Mouse (Mus musculus) megakaryocyte-erythroid progenitor cell, adult 5-6 weeks (primary cell): ENCODE data around the gene Rptor. TPM values are rescaled to one million over a fixed set of nuclear protein-coding genes. Genes with fewer than 3 reads are reported as not detected.
A peak's percentile ranks its signal among the peaks of the same experiment; 100 is the strongest.

Experiments used
- ATAC-seq: replicated peaks from 2 replicates; pipeline ENCODE4 v1.8.0; 2016; ENCODE audit warnings: mild to moderate bottlenecking, inconsistent platforms; ENCODE audit not compliant: severe bottlenecking, poor library complexity, low FRiP score, low TSS enrichment
- total RNA-seq, 2 experiments: library from RNA; stranded (forward) in 1 of 2; stranded (reverse) in 1 of 2; fragments of 200-1000, 215-1000 nt in 1 of 2; fragments of >200 nt in 1 of 2; fragmentation: Nextera tagmentation in 1 of 2; gene quantifications; 2 replicates each; pipeline ENCODE4 v1.2.3; 2014 to 2017

Rptor gene
- total RNA-seq, 2 experiments from 2014 or later, result 10.2 to 29.6 TPM

DNA sequence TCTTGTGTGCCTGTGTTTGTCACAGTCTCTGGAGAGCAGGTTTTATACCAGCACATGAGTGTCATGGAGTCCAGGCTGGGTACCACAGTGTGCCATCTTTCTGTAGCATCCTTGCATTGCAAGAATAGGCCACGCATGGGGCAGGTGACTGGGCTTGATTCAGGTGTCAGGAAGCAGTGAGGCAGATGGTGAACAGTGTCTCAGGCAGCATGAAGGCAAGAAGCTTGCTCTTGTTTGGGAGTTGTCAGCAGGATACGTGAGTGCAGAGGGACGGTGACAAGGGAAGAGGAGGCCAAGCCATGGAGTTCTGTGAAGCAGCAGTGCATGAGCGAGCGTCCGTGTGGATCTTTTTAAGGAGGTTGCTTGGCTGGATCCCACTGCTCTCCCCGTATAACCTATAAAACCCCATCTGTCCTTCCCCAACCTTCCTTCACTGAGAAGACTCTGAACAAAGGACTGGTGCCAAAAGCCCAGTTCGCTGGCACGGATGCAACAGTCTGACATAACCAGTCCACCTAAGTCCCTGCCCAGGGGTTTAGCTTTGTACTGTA, 39.2 kb downstream of the Rptor start:
- no peak for ATAC-seq

DNA sequence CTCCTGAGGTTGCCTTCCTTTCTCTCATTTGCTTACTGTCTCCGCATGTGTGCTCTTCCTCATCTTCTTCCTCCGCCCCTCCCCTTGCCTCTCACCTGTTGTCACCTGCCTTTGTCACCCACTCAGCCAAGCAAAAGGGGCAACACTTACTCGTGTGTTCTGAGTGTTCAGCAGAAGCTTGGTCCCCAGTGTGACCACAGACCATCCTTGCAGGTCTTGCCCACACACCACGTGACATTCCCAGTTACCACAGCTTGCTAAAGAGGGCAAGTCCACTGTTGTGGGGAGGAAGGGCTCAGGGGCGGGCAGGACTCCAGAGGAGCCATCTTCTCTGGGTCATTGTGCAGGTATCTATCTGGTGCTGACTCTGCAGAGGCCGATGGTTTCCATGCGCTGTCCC, 40.6 kb downstream of the Rptor start:
- no peak for ATAC-seq

DNA sequence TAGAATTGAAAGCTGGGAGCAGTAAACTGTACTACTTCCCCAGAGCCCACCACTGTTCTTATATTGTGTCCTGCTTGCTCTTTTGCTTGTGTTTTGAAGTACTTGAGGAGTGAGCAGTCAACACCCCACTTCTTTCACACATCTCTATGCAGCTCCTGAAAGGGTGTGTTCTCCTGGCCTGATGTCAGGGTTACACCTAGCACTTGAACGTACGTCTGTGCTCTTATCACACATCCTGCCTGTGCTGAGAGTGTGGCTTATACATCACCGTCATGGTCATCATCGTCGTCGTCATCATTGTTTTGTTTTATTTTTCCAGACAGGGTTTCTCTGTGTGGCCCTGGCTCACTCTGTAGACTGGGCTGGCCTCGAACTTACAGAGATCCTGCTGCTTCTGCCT, 41.4 kb downstream of the Rptor start:
- ATAC-seq, result peak; percentile 62; the same call in 1 of the 2 replicates

DNA sequence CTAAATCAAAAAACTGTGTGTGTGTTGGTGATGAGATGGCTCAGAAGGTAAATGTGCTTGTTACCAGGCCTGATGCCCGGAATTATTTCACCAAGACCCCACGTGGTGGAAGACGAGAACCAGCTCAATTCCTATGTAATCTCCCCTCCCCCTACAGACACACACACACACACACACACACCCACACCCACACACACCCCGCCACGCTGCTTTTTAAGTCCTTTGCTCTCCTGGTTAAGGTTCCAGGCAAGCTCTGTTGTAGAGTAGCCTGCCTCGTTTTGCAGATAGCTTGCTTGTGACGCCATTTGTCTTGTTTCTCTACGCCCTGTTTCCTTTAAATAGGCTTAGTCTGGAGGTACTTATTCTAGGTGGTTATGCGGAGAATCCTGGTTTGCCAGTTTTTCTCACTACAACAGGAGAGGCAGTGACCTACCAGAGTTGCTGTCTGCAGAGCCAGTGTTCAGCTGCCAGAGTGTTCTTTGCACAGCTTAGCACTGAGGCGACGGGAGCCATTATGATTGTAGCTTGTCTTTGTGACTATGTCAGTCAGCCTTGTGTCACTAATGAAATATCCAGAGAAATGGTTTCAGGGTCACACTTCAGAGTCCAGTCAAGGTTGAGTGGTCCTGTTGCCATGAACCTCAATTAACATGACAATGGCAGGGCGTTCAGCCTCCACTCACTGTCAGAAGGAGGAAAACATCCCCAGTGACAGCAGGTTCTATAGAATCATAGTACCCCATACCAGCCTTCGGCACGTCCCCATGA, 42.1 kb downstream of the Rptor start:
- ATAC-seq, result no peak

DNA sequence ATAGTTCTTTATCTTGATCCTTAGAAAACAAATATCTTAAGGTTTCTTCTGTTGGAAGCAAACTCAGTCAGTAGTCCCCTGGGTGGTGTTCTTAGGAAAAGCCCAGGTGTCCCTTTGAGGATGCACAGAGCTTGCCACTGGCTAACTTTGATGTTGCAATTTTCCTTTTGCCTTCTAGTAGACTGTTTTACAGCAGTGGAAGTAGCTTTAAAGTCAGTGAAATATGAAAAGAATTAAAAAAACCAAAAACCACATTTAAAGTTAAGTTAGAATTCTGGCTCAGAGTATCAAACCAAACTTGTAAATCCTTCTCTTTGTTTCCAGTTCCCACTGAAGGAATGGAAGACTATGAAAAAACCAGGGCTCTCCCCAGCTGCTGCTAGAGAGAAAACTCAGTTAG, 47.8 kb downstream of the Rptor start:
- no peak for ATAC-seq

DNA sequence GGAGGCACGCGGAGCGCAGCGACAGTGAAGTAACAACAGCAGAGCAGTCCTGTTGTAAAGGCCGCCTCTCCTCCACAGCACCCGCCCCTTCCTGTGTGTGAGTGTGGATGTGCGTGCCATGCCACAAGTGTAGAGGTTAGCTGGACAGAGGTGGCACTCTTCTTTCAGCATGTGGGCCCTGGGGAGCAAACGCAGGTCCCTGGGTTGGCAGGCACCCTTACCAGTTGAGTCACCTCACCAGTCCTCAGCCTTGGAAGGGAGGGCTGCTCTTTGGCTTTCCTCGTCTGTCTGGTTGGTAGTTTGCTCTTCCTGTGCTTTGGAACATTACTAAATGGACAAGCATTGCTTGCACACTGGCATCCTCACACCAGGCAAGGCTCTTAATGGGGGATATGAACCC, 50.6 kb downstream of the Rptor start:
- no peak for ATAC-seq

DNA sequence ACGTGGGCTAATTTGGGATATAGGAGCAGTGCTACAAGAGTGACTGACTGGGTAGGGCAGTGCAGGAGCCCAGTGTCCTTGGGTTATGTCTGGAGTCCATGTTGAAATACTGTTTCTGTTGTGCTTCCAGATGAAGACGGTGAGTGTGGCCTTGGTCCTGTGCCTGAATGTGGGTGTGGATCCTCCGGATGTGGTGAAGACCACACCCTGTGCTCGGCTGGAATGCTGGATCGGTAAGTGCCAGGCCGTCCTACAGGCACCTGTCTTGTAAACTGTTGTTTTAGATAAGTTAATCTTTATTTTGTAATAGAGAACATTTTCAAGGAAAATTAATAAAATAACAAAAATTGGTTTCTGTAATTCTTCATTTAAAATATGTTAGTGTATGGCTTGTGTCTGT, 54.8 kb downstream of the Rptor start:
- ATAC-seq, result peak; percentile 69

DNA sequence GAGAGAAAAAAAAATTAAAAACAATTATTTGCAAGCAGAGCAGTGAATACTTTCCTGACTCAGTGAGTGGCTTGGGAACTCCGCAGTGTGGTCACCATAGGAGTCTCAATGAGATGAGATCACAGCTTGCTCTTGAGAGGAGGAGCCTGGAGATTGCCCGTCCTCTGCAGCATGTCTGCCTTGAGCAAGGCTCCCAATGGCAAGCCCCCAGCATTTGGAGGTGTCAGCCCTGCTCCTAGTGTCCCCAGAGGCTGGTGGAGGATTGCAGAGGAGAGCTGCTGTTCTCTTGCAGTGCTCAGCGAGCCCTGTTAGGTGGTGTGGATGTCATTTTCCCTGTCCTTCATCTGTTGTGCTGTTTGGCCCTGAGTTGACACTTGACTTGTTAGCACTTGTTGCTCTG, 56.6 kb downstream of the Rptor start:
- no peak for ATAC-seq

DNA sequence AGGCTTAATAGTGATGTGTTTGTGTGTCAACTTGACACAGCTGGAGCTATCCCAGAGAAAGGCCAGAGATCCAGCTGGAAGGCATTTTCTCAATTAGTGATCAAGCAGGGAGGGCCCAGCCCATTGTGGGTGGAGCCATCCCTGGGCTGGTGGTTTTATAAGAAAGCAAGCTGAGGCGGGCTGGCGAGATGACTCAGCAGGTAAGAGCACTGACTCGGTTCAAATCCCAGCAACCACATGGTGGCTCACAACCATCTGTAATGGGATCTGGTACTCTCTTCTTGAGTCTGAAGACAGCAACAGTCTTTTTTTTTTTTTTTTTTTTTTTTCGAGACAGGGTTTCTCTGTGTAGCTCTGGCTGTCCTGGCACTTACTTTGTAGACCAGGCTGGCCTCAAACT, 58.8 kb downstream of the Rptor start:
- peak; percentile 76 for ATAC-seq

DNA sequence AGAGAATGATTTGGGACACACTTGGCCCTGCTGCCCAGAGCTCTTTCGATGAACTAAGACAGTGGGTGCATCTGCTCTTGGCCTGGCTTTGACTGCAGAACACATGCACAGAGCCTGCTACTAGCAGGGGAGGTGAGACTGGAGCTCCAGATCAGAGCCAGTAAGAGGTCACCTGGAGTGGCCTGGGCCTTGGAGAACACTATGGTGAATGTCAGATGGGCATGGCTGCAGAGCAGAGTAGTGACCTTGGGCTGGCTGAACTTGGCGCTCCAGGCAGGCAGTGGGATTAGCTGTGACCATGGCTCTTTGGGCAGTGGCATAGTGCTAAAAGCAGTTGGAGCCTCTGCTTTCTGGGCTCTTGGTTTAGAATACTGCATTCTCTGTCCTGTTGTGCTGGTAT, 61.2 kb downstream of the Rptor start:
- ATAC-seq, result no peak

DNA sequence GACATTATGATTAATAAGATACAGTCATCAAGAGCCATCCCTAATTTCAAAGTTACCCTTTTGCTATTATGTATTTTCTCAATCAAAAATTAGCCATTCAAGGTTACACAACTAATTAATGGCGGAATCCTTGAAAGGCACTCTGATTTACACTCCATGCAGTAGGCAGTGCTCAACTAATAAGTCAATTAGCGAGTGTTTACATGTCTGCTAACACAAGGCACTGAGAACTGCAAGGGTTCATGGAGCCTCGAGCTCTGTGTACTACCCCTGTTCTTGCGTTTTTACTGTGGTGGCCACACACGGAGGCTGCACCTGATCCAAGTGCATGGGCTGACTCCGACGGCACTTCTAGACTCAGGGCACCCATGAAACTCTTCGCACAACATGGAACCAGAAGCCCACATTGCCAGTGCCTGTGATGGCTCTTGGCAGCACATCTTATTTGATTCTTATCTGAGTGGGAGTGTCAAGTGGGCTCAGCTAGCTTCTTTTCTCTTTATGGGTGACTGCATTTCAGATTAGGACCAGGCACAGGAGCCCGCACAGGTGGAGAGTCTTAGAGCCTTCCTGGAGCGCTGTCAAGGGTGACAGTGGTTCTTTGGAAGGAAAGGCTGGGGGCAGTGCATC, 62.1 kb downstream of the Rptor start:
- ATAC-seq, result no peak

DNA sequence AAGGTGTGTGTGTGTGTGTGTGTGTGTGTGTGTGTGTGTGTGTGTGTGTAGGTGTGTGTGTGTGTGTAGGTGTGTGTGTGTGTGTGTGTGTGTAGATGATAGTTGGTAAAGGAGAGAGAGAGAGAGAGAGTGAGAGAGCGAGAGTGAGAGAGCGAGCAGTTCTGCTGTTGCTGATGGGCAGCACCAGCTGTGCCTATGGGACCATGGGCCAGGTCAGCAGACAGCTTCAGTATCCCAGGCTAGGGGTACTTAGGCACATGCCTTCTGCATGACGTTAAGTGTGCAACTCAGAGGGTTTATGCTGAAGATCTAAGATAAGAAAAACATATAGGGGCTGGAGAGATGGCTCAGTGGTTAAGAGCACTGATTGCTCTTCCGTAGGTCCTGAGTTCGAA, 62.6 kb downstream of the Rptor start:
- no peak for ATAC-seq

DNA sequence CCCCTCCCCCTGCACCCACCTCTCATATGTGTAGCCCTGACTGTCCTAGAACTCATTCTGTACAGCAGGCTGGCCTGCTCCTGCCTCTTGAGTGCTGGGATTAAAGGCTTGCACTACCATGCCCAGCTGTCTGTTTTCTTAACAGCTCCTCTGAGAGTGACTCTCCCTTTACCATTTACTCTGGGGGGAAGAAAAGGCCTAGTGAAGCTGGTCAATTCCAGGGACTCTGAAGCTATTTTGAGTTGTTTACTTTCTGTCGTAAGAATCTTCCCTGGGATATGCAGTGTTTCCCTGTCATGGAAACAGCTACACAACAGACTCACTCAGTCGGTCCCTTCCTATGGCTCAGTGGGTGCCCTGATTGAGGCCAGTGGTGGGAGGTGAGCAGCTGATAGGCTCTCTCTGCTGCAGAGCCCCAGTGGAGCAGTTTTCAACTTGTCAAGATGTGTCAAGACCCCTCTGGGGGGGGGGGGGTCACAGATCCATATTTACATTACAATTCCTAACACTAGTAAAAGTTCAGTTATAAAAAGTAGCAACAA, 63.9 kb downstream of the Rptor start:
- ATAC-seq, result no peak

DNA sequence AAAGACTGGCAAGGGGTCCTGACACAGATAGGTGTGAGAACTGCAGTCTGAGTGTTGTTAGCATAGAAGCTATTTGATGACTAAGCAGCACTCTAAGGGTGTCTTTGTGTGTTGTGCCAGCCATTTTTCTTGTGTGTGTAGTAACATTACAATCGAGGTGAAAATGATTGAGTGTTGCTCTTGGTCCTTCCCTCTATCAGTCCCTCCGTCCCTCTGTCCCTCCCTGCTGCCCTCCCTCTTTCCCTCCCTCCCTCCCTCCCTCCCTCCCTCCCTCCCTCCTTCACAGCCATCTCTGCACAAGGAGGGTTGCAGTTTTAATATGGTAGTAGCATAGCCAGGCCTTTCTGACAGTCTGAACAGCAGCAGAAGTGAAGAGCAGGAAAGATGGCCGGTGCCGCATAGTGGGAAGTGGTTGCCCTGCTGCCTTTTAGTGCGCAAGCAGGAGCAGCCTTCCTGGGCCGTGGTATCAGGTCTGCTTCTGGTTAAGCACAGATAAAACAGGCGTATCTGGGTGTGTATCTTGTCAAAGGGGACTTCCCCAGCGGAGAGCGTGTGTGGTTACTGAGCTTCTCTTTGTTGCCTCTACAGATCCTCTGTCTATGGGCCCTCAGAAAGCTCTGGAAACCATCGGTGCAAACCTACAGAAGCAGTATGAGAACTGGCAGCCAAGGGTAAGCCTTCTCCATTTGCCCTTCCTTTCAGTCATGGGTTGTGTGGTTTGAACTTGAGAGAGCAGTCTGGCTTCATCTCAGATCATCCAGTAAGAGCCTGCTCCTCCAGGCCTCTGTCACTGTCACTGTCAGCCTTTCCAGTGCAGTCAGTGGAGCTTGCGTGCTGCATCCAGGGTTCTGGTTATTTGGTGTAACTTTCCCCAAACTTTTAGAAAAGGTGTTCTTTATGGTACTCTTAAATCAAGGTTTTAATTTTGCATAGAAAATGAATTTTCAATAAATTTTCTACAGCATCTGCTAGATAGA, 68.3 kb downstream of the Rptor start:
- peak; percentile 93 for ATAC-seq

DNA sequence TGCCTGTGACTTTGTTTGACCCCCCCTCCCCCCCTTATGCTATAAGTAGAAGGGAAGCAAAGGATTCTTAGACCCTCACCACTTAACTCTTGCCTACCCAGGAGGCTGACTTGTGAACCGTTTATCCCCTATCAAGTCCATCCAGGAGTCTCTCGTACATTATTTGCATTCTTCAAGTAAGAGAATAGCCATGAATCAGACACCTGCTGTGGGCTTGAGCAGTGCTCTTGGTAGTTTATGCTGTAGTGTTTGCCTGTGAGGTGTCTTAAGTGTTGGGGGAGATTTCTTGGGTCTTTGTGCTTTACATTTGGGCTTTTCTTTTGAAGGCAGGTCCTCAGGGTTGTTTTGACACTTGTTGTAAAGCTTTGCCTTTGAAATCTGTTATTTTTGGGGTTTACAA, 69.3 kb downstream of the Rptor start:
- no peak for ATAC-seq

DNA sequence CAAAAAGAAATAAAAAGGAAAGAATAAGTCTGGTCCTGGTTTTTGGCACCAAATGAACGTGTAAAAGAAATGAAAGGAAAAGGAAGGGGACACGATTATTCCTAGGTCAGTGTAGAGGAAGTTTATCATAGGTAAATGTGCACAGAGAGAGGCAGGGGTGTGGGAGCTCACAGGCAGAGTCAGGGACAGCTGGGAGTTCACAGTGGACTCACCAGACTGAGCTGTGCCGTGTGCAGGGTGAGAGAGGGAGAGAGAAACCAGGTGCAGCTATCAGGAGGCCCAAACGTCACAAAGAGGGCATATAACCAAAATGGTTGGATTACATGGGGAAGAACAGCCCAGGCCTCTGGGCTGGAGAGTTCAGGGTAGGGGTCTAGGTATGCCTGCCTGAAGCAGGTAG, 70.1 kb downstream of the Rptor start:
- no peak for ATAC-seq

DNA sequence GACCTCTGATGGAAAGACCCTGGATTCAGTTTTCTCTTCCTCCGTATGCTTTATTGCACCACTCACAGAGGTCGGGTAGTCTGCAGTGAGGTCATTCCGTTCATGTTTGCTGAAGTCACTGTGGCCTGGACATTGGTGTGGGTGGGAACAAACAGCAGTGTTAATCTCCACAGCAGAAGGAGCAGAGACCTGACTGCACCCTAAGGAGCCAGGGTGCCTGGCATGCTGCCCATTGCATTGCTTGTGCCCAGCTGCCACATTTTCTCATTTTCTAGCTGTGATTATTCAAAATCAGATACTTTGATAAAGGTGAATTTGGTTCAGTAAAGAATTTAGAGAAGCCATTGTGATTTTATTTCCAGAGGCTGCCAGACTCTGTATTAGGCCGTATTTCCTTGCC, 72.1 kb downstream of the Rptor start:
- ATAC-seq, result no peak

DNA sequence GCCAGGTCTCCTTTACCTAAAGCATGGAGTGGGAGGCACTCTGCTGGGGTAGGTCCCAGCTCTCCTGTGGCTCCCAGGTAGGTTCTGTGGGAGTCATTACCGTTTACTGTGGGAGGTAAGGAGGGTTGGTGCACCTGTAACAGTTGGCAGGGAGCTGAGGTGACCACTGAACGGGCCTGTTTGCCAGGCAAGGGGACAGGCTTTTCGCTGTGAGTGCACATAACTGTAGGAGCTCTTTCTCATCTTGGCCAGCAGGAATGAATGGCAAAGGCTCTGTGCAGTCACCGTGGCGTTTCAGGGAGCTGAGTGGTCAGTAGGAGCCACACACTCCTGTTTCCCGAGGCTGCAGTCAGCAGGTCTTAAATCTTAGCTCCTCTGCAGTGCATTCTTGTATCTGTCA, 72.8 kb downstream of the Rptor start:
- ATAC-seq, result no peak

DNA sequence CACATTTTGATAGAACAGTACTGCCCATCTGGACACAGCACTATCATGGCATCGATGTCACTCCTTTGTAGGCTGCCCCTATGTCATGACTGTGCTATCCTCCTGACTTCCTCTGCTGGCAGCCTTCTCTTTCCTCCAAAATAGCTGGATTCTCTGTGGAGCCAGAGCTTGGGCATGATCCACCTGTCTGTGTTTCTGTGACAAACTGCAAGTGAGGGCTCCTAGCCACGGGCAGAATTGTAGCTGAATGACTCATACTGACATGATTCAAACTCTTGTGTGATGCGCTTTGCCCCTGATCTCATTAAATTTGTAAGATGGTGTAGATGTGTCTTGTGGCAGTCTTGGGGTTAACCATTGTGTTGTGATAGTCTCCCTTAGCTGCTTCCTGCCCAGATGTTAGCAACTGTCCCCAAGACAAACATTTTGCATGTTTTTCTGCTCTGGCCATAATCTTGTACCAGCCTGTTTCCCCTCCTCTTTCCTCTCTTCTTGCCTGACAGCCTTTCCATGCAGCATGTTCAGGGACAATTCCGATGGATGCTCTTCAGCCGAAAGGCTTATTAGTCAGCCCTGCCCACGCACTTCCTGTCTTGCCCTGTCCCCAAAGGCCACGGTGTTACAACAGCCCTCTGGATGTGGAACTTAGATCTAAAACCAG, 74.2 kb downstream of the Rptor start:
- no peak for ATAC-seq
